Mouse (Mus musculus): ENCODE data around the gene Zpr1. TPM values are rescaled to one million over a fixed set of nuclear protein-coding genes. Genes with fewer than 3 reads are reported as not detected.
"Not testable (repeated sequence)": the region's sequence is repeated elsewhere in the genome, so short reads cannot be mapped to it uniquely, and the experiment has no call there.

Gene Zpr1
- total RNA-seq, 2 experiments from 2014 or later = 18.5 to 19.4 TPM

DNA sequence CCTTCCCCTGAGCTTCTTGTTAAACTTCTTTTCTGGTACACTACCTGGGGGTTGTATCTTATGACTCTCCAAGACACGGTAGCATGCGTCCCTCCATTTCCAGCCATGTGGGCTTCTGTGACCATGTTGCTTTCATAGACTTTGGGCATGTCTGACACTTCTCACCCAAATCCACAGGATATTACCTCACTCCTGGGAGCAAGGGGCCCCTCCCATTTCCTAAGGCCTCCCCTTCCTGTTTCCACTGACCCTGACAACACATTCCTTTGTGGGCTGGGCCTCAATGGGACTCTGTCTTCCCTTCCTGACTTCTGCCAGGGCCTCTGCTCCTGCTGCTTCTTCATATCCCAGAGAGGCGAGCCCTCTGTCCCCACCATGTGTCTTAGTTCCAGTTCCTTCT lies 15.3 kb upstream of the Zpr1 start:
- DNase-seq (ENCODE audit: low spot score) = no peak
- intact Hi-C loops (cut with DNase I) = no loop called here

DNA sequence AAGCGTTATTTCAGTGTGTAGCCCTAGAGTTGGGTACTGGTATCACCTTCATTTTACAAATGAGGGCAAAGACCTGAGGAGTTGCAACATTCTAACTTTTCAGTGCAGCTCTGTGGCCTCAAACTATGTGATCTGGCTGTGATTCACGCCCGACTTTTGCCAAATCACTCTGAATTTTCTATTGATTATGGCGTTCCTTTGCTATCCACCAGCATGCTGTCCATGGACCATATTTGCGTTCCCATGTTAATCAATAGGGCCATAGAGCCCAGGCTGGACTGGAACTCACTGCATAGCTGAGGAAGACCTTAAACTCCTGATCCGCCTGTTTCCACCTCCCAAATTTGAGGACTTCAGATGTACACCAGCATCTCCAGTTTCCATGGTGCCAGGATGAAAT lies 13.8 kb upstream of the Zpr1 start:
- no peak for DNase-seq (ENCODE audit: low spot score)
- intact Hi-C loops (cut with DNase I) = no loop called here

DNA sequence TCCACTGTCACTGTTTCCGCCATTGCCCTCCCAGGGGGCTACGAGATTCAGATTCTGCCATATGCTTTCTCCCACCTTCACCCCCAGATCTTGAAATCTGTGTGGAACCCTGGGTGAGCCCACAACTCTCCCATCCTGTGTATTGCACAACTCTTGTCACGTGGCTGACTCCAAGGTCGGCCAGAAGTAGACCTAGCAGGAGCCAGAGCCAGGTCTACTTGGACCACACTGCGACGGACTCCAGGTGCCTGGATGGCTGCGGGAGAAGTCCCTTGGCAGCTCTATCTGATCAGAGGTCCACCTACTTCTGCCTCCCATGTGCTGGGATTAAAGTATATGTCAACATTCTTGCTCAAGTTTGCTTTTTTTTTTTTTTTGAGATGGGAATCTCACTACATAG lies 11.7 kb upstream of the Zpr1 start:
- DNase-seq (ENCODE audit: low spot score) = no peak
- intact Hi-C loops (cut with DNase I) = no loop called here

DNA sequence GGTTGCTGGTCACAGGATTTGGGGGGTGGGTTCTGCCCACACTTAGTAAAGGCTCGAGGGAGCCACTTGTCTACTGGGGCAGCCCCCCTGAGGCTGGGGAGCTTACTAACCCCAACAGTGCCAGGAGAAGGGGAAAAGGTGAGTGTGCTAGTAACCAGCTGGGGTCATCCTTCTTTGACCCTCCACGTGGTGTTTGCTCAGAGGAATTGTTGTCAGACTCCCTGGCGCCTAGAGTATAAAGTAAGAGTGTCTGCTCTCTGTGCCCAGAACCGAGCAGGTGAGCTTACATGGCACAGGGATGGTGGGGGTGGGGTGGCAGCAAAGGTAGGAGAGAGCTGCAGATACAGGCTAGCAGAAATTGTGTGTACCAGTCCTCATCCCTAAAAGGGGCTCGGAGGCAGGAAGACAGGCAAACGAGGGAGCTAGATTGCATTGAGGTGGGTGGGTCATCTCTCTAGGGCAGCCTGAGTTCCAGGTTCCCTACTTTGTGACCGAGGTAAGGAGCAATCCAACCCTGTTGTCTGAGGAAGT lies 4.5 kb upstream of the Zpr1 start, which contains the start of gene Apoa5:
Apoa5 (plus strand) TSS at position 291 of the 531 bp plus-strand sequence.
- DNase-seq (ENCODE audit: low spot score) = no peak
- intact Hi-C loops (cut with DNase I) = no loop called here

DNA sequence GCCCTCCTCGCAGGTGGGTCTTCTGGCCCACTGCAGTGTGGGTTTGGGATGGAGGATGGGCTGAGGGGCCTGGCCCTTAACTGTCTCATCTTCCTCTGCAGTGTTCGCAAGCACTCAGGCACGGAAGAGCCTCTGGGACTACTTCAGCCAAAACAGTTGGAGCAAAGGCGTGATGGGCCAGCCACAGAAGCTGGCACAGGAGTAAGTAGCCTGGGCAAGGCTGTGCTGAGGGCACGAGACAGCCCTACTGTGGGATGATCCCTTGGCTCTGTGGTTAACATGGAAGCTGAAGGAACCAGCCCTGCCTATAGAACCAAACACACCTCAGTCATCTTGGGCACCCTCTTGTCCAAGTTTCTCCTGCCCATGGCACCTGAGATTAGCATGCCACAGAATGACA lies 3.7 kb upstream of the Zpr1 start:
- intact Hi-C loops (cut with DNase I) = no loop called here
- no peak for DNase-seq (ENCODE audit: low spot score)

DNA sequence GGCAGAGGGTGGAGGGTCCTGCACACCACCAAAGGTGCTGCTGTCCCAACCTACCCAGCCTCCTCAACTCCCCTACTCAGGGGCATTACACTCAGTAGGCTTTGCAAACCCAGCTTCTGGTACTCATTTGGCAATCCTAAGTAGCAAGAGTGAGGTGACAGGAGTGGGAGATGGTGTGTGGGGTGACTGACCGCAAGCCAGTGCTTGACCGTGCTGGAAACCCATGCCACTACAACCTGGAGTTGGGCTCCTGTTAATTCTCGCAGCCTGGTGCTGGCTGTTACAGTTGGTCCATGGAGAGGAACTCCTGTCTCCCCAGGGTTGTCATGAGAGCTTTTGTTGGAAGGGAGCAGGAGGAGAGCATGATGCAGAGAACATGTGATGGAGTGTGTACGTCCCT lies 2.1 kb upstream of the Zpr1 start:
- DNase-seq (ENCODE audit: low spot score) = no peak
- intact Hi-C loops (cut with DNase I) = loop anchor here (5.0 kb wide), 1 partner anchor 363 kb away; the partner anchor contains the start of genes Pcsk7 and Rnf214

DNA sequence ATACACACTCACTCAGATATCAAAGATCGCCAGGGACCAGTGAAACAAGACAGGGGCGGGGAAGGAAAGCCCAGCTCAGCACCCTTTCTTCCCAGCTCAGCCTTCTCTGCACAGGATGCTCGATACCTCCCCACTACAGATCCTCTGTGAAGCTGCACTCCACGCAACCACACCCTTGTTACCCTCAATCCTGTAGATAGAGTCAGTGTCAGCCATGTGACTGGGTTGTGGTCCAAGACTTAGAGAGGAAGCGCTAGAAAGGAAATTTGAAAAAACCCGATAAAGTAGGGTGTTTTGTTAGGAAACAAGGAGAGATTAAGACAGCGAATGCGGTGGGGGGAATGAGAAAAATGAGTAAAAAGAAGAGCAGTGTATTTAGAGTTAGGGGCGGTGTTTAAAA lies 794 bp upstream of the Zpr1 start:
- DNase-seq (ENCODE audit: low spot score) = no peak
- intact Hi-C loops (cut with DNase I) = loop anchor here (5.0 kb wide), 1 partner anchor 365 kb away; the partner anchor contains the start of genes Pcsk7 and Rnf214

DNA sequence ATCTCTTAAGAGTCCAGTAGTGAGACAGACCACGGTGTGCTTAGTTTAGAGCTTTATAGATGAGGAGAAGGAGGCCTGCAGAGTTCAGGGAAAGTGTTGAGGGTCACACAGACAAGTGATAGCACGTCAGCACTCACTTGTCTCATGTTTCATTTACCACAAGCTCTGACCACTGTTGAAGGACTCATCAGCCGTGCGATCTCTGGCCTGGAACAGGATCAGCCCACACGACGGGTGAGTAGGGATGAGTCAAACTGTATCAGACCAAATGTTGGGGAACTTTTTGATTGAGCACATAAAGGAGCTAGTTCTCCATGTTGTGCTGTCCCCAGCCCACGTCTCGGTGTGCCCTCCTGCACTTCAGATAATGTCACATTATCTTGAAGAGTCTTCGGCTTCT lies 1.6 kb downstream of the Zpr1 start:
- DNase-seq (ENCODE audit: low spot score) = no peak
- intact Hi-C loops (cut with DNase I) = loop anchor here (5.0 kb wide), 1 partner anchor 367 kb away; the partner anchor contains the start of genes Pcsk7 and Rnf214

DNA sequence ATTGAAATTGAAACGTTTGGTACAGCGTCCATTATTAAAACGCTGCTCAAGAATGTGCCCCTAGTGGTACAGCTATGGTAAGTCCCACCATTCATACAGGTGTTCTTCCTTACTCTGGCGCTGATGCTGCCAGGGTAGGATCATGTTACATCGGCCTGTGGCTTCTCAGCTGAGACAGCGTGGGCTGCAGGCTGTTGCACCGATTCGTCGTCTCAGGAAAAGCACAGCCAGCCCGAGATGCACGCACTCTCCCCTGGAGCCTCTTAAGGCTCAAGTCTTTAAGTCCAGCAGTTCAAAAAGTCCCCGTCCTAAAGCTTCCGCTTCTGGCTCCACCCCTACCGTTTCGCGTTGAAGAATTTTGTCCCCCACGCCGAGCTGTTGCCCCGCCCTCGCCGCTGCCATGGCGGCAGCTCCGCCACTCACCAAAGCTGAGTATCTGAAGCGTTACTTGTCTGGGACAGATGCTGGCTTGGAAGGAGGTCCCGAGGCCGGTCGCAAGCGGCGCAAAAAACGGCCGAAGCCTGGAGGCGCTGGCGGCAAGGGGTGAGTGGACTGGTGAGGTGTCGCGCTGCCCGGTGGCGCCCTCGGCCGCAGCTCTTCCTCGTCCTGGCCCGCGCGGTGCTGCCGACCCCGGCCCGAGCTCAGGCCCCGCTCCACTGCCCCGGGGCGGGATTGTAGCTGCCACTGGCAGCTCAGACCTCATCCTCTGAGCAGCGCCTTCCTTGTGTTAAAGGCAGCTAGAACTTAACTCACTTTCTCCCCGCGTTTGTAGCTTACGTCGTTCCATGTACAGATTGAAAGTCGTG lies 10.0 kb downstream of the Zpr1 start, which contains the start of gene Bud13:
Bud13 (plus strand) TSS at position 378 of the 806 bp plus-strand sequence.
- DNase-seq (ENCODE audit: low spot score) = peak; percentile 84
- intact Hi-C loops (cut with DNase I) = no loop called here

DNA sequence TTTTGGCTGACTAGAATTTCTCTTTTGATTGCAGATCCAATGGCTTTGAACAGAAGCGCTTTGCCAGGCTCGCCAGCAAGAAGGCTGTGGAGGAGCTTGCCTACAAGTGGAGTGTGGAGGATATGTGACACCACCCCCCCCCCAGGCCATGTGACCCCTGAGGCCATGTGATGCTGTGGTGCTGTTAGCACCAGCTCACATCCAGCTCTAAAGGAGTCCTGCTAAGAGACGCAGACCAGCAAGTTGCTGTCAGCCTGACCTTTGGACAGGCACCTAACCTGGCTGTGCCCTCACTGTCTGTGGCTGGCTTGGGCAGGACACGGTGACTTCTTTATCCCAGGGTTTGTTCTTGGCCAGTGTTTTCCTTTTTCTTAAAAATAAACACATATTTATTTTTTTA lies 25.5 kb downstream of the Zpr1 start:
- intact Hi-C loops (cut with DNase I) = no loop called here
- DNase-seq (ENCODE audit: low spot score) = no peak

DNA sequence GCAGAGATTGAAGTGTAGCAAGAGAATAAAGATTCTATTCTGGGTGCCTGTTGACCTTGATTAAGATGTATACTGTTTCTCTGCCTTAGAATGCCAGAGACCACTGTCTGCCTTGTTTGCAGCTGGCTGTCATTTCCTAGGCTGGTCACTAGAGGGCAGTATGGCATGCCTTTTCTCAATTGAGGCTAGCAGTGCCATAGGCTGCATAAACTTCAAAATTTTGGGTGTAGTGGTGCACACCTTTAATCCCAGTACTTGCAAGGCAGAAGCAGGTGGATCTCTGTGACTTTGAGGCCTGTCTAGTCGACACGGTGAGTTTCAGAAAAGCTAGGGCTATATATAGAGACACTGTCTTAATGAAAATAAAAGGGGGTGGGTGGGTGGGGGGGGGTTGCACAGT lies 29.3 kb downstream of the Zpr1 start:
- intact Hi-C loops (cut with DNase I) = loop anchor here (1.0 kb wide), 1 partner anchor 12 kb away; no protein-coding TSS in a partner anchor
- DNase-seq (ENCODE audit: low spot score) = no peak

DNA sequence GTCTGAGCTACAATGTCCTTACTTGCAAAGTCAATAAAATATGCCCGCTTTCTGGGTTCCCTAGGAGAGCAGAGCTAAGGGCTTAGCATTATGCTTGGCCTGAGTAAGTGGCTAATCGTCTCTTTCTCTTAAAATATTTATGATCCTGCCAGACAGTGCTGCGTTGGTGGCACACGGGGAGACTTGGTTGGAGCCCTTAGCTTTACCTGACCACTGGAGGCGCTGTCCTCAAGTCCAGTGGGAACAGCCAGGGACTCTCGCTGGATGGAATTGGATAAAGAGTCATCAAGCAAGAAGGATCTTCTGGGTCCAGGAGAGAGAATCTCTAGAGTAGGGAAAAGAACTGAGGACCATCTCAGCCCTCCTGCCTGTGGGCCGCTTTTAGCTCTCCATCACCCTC lies 36.3 kb downstream of the Zpr1 start:
- no peak for DNase-seq (ENCODE audit: low spot score)
- intact Hi-C loops (cut with DNase I) = no loop called here

DNA sequence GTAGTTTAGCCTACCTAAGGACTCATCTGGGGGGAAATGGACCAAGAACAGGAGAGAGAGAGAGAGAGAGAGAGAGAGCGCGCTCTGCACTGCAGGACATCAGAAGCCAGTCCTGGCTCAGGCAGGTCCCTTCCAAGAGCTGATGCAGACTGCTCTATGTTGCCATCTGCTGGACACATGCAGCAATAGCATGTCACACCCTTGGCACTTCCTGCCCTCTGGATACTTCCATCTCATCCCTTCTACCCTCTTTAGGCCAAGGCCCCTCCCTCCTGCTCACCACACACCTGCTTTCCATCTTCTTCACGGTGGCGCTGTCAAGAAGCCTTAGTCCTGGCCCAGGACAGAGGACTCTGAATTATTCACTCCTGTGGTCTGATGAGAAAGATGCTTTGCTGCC lies 41.6 kb downstream of the Zpr1 start:
- peak; percentile 8 for DNase-seq (ENCODE audit: low spot score)
- intact Hi-C loops (cut with DNase I) = loop anchor here (1.0 to 5.0 kb wide), 2 partner anchors 12 to 312 kb away; no protein-coding TSS in a partner anchor

DNA sequence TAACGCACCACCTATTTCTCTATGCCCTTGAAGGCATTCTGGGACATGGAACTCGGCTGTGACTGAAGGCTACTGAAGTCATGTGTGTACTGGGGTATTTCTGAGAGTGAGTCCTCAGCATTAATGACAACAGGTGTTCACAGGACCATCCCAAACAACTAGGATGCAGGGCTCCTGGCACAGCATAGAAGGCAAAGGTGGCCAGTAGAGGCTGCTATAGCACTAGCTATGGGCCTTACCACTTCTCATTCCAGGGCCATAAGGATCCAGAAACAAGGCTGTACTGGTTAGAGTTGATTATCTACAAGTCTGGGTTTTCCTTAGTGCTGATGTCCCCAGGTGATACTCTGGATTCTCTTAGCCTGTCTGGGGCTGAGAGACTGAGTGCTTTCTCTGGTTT lies 42.1 kb downstream of the Zpr1 start:
- intact Hi-C loops (cut with DNase I) = loop anchor here (1.0 to 5.0 kb wide), 2 partner anchors 13 to 313 kb away; no protein-coding TSS in a partner anchor
- DNase-seq (ENCODE audit: low spot score) = no peak

DNA sequence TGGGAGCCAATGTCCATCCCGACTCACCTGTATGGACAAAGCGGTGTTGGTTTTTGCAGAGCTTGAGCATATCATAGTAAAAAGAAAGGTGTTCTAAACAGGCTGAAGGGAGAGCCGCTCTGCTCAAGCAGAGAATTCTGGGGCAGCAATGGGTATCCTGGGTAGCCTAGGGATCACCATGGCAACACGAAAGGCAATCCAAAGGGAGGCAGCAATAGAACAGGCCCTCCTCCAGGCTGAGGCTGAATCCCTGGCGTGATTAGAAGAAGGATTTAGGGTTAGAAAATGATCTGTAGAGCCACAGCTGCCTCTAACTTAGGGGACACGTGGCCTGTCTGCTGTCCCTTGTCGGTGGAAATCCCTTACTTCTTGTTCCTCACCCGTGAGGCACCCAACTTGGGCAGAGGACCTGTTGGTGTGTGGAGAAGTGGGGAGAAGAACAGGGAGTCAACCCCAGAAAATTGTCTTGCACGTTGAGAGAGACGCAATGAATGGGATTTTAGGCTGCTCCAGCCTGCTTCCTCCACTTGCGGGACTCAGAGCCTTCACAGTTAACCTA lies 43.0 kb downstream of the Zpr1 start:
- intact Hi-C loops (cut with DNase I) = no loop called here

DNA sequence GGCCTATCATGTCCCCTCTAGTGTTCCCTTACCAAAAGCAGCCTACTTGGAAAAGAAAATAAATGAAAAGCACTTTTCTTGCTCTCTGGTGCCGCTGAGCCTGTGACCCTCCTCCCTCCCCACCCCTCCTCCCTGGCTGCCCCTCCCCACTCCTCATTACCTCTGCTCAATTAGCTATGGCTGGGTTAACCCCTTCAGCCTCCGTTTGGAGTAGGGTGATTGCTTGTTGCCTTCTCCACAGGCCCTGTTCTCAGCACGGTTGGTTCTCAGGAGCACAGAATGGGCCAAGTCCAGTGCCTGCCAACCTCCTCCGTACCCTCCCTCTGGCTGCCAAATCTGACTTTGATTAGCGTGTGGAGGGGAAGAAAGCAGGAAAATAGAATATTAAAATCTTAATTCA lies 43.5 kb downstream of the Zpr1 start:
- no peak for DNase-seq (ENCODE audit: low spot score)
- intact Hi-C loops (cut with DNase I) = no loop called here

More for the DNA sequence above, 43.0 kb downstream of the Zpr1 start:
- no peak for DNase-seq (ENCODE audit: low spot score)

DNA sequence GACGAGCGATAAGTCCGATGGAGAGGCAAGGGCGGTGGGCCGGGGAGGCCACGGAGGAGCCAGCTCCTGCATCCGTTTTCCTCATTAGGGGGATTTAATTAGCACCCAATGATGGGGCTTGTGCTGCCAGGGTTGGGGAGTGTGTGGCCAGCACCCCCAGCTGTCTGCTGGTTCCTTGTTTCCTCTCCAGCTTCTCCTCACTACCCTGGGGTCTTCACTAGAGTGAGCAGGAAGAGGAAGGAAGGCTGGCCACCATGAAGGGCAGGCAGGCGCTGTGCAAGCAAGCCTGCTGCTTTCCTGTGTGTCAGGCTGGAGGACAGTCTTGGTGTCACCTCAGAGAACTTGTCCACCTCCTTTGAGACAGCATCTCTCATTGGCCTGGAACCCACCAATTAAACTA lies 44.0 kb downstream of the Zpr1 start:
- DNase-seq (ENCODE audit: low spot score) = no peak
- intact Hi-C loops (cut with DNase I) = no loop called here

DNA sequence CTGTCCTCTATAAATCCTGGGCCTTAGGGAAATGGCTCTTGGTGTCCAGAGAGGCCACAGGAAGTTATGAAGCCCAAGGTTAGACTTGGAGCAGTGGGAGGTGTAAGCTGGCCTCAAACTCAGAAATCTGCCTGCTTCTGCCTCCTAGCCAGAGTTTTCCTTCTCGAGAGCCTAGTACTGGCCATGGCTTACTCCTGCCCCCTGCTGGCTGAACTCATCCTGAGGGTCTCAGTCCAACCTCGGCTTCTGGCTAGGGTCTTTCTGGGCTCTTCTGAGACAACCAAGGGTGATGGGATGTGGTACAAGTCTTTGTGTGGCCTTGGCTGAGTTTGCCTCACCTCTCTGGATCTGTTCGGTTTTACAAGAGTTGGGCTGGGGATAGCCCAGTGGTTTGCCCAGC lies 45.1 kb downstream of the Zpr1 start:
- DNase-seq (ENCODE audit: low spot score) = no peak
- intact Hi-C loops (cut with DNase I) = no loop called here

DNA sequence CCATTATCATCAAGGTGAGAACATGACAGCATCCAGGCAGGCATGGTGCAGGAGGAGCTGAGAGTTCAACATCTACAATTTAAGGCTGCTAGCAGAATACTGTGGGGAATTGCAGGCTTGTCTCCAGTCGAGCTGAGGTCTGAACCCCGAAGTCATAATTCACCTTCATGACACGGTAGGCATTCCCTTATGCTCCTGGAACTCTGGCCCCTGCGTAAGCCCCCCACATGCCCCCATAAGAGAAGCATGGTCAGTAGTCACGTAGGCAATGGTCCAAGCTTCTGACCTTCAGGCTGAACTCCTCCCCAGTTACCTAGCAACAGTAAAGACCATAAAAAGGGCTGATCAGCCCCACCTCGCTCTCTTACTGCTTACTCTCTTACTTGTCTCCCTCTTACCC lies 47.0 kb downstream of the Zpr1 start, which contains the start of gene 4931429L15Rik:
4931429L15Rik (minus strand) TSS at position 101 of the 400 bp plus-strand sequence.
- intact Hi-C loops (cut with DNase I); DNase-seq (ENCODE audit: low spot score): not testable (repeated sequence)

DNA sequence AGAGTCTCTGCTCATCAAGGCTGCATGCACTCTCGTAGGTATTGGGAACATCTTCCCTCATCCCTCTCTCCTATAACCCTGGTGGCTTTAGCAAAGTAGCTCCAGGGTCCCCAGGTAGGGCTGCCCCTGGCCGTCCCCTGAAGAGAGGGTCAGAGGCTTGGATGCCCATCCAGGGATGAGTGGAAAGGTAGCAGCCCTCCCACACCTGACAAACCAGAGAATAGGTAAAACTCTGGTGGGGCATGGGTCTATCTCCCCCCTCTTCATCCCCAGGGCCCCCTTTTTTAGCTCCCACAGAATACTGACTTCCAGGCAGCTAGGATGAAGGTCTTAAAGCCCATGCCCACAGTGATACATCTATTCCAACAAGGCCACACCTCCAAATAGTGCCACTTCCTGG lies 47.6 kb downstream of the Zpr1 start:
- DNase-seq (ENCODE audit: low spot score) = no peak
- intact Hi-C loops (cut with DNase I) = no loop called here
